Mouse (Mus musculus) G1E (cell line): ENCODE measurements at regions not wholly inside any gene's neighbourhood (a gene's known extent, or its start where the extent isn't known, plus 50 kb on each side); places are given as distances from the start of the nearest gene placed in this dataset.

ENCODE experiments used
- ATAC-seq: 2 replicates; pipeline ENCODE4 v1.8.0; 2016; ENCODE audit warnings: mild to moderate bottlenecking; ENCODE audit not compliant: insufficient number of reproducible peaks, poor library complexity, low FRiP score, severe bottlenecking; ENCODE audit errors: extremely low read depth
- DNase-seq: peaks from one replicate; pipeline ENCODE4 v3.0.0; 2012; ENCODE audit warnings: low spot score
- H3K27me3 ChIP-seq: 2 replicates; pipeline ENCODE4 v1.6.1; 2012; ENCODE audit warnings: mild to moderate bottlenecking, low read length, inconsistent platforms; ENCODE audit not compliant: insufficient read depth
- H3K36me3 ChIP-seq: replicated peaks from 2 replicates; pipeline ENCODE3; 2012; ENCODE audit warnings: mild to moderate bottlenecking, inconsistent platforms
- H3K4me1 ChIP-seq: 2 replicates; pipeline ENCODE4 v1.6.1; 2012; ENCODE audit warnings: low read depth, low read length, inconsistent platforms, mixed read lengths; ENCODE audit not compliant: insufficient read depth
- H3K4me3 ChIP-seq: 2 replicates; pipeline ENCODE4 v1.5.1; 2012; ENCODE audit warnings: low read depth, mild to moderate bottlenecking, inconsistent platforms, low read length, moderate library complexity, mixed read lengths
- H3K9me3 ChIP-seq: replicated peaks from 2 replicates; pipeline ENCODE4 v1.6.1; 2012; ENCODE audit warnings: inconsistent platforms
- CTCF ChIP-seq: IDR thresholded peaks from 2 replicates; pipeline ENCODE4 v1.5.1; 2012; ENCODE audit warnings: low read depth, low read length, inconsistent platforms, mixed read lengths
- GATA1 ChIP-seq: IDR thresholded peaks from 2 replicates; pipeline ENCODE4 v1.6.1; 2012; ENCODE audit warnings: borderline replicate concordance, low read length, inconsistent platforms, mixed read lengths
- GATA2 ChIP-seq: IDR thresholded peaks from 2 replicates; pipeline ENCODE4 v1.6.1; 2012; ENCODE audit warnings: low read depth, low read length, inconsistent platforms, borderline replicate concordance
- POLR2AphosphoS5 ChIP-seq: IDR thresholded peaks from 2 replicates; pipeline ENCODE4 v1.6.1; 2012; ENCODE audit warnings: low read depth, low read length, inconsistent platforms; ENCODE audit not compliant: insufficient replicate concordance
- TAL1 ChIP-seq: conservative IDR thresholded peaks from 2 replicates; pipeline ENCODE4 v1.6.1; 2012; ENCODE audit warnings: low read depth, low read length, inconsistent platforms, mixed read lengths

- TF ChIP-seq POLR2AphosphoS5 (no peak), CTCF (no peak), GATA2 (no peak), GATA1 (no peak), TAL1 (no peak)
- ATAC-seq: no peak
- Histone ChIP-seq H3K4me1 (no peaks in the 10 kb centered on the region), H3K27me3 (no peaks in the 10 kb centered on the region), H3K9me3 (peaks cover 45% of the 10 kb centered on the region), H3K36me3 (no peaks in the 10 kb centered on the region), H3K4me3 (no peak overlapping the region)
- DNase-seq: no peak
These were observed 104.1 kb downstream of the Akap11 start for GRCm38 (mm10) chr14:78432471-78432870.

DNA sequence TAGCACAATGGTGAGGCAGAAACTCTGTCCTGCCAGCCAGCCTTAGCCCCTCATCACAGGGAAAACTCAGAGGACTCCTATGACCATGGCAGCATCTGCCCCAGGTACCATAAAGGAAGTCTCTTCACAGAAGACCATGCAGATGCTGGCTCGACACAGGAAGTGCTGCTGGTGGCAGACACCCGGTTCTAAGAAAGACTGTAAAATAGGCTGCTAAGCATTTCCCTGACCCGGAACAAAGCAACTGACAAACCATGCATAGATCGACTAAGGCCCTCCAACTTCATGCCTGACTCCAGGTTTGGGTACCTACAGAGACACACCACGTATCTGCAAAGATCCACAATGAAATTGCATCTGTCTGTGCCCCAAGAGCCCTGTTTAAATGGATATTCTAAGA is 104.7 kb downstream of the Akap11 start:
- no peak for TF ChIP-seq CTCF
- no peaks in the 10 kb centered on the region for H3K27me3 ChIP-seq
- peaks cover 44% of the 10 kb centered on the region for H3K9me3 ChIP-seq
- no peaks in the 10 kb centered on the region for H3K4me1 ChIP-seq
- DNase-seq (no peak), ATAC-seq (no peak)
- no peak overlapping the region for H3K4me3 ChIP-seq
- no peaks in the 10 kb centered on the region for H3K36me3 ChIP-seq

- Histone ChIP-seq H3K9me3 (peaks cover 40% of the 10 kb centered on the region), H3K36me3 (no peaks in the 10 kb centered on the region), H3K27me3 (no peaks in the 10 kb centered on the region), H3K4me1 (no peaks in the 10 kb centered on the region), H3K4me3 (no peak overlapping the region)
- no peak for TF ChIP-seq GATA1
- TF ChIP-seq POLR2AphosphoS5: no peak
- no peak for TF ChIP-seq GATA2
- TF ChIP-seq TAL1: no peak
- TF ChIP-seq CTCF: no peak
- ATAC-seq (no peak), DNase-seq (no peak)
These were observed 105.2 kb downstream of the Akap11 start for GRCm38 (mm10) chr14:78431406-78431805.

GRCm38 (mm10) chr14:78428233-78429019 is 108.2 kb downstream of the Akap11 start:
- Histone ChIP-seq H3K4me1 (no peaks in the 10 kb centered on the region), H3K27me3 (no peaks in the 10 kb centered on the region), H3K4me3 (no peak overlapping the region), H3K36me3 (no peaks in the 10 kb centered on the region), H3K9me3 (peaks cover 24% of the 10 kb centered on the region)
- DNase-seq: no peak
- TF ChIP-seq POLR2AphosphoS5: no peak
- TF ChIP-seq TAL1: no peak
- no peak for TF ChIP-seq GATA2
- TF ChIP-seq GATA1: no peak
- TF ChIP-seq CTCF: no peak
- no peak for ATAC-seq

DNA sequence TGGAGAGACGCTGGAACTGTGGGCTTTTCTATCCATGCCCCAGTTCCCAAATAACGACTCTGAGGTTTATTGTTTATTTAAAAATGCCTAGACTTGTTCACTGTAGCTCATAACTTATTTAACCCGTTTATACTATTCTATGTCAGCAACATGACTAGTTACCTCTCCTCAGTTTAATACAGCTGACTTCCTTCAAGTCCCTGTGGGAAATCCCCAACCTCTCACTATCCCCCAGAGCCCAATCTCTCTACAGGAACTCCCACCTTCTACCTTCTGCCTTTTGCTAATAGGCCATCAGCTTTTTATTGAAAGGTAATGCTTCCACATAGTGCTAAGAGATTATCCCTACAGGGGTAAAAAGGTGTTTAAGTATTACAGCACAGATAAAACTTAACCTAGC is 109.5 kb downstream of the Akap11 start:
- no peak for ATAC-seq
- Histone ChIP-seq H3K27me3 (no peaks in the 10 kb centered on the region), H3K4me3 (no peak overlapping the region), H3K9me3 (peaks cover 11% of the 10 kb centered on the region), H3K36me3 (no peaks in the 10 kb centered on the region), H3K4me1 (no peaks in the 10 kb centered on the region)
- TF ChIP-seq TAL1 (no peak), GATA1 (no peak), CTCF (no peak), POLR2AphosphoS5 (no peak), GATA2 (no peak)
- no peak for DNase-seq

DNA sequence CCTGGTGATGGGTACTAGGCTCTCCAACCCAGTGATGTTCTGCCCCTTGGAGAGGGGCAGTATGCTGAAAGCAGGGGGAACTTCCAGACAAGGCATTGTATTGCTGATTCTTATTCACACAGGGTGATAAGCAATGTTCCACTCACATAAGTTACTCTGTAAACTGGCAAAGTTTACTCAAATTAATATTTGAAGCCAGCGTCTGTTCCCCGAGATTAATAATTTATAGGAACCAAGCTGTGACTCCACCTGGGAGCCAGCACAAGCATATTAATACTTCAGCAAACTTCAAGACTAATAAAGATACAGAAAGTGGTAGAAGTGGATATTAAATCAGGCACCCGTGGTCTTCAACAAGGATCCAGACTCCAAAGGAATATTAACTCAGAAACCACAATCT is 114.0 kb downstream of the Akap11 start:
- TF ChIP-seq CTCF (no peak), TAL1 (no peak), GATA2 (no peak), POLR2AphosphoS5 (no peak), GATA1 (no peak)
- H3K36me3 ChIP-seq: no peaks in the 10 kb centered on the region
- H3K4me1 ChIP-seq: no peaks in the 10 kb centered on the region
- ATAC-seq (no peak), DNase-seq (no peak)
- no peak overlapping the region for H3K4me3 ChIP-seq
- no peaks in the 10 kb centered on the region for H3K27me3 ChIP-seq
- peaks cover 17% of the 10 kb centered on the region for H3K9me3 ChIP-seq

- H3K36me3 ChIP-seq: no peaks in the 10 kb centered on the region
- DNase-seq: no peak
- H3K9me3 ChIP-seq: peaks cover 18% of the 10 kb centered on the region
- no peak for ATAC-seq
- no peaks in the 10 kb centered on the region for H3K27me3 ChIP-seq
- H3K4me3 ChIP-seq: no peak overlapping the region
- TF ChIP-seq POLR2AphosphoS5: no peak
- no peak for TF ChIP-seq GATA1
- TF ChIP-seq TAL1: no peak
- TF ChIP-seq CTCF: no peak
- no peak for TF ChIP-seq GATA2
- H3K4me1 ChIP-seq: no peaks in the 10 kb centered on the region
These were observed 113.1 kb upstream of the Tnfsf11 start for GRCm38 (mm10) chr14:78420966-78421365.
